Mouse (Mus musculus): ENCODE measurements around the gene Spag6. TPM values are rescaled to one million over a fixed set of nuclear protein-coding genes. Genes with fewer than 3 reads are reported as not detected.

Spag6 gene
- polyA plus RNA-seq, 1 experiment from 2014 or later = 0.24 TPM

DNA sequence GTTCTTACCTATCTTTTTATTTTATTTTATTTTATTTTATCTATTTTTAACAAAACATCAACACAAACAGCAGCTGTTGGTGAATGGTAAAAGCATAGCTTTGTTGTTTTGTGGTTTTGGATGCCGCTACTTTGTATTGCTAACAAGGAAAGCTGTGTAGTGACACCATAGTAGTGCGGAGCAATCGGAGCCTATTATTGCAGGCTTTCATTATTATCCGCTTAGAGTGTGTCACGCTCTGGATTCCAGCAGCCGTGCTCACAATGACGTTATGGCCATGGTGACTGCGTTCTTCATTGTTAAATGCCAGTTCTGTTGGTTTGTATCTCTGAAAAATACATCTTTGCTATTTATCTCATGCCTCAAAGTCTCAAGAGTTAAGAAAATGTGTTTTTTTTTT lies 103.9 kb downstream of the Spag6 start:
- WGBS = 8% methylated on average over 8 of the region's 8 CpGs

DNA sequence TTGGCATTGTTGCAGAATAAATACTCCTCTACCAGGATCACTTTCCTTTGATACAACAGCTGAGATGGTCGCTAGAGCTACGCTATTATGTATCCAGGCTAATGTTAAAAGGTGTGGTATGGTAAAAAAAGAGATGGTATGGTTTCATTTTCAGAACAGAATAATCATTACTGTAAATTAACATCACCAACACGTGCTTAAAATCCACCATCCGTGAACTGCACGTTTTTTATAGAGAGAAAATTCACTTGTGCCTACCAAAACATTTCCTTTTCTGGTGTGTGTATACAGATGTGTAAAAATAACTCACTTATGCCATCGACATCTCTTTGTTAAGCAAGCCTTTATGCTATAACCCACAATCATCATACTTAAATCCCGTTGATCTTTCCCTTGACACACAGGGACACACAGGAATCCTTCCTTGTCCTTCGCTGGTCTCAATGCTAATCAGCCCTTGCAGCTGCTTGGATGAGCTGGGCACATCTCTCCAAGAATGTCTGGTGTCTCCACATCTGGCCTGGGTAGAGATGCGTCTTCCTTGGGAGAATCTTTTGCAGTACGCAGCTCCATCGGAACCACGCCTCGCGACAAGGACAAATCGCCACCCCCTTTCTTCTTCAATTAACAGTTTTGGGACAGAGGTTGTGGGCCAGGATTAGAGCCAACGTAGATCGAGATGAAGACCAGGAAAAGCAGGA lies 105.6 kb downstream of the Spag6 start:
- H3K27me3 ChIP-seq = peaks cover 13% of the 10 kb centered on the region
- H3K4me3 ChIP-seq (replicated peaks) = peak overlapping the region; percentile 42
- no peaks in the 10 kb centered on the region for H3K36me3 ChIP-seq
- H3K4me1 ChIP-seq (replicated peaks) = peaks cover 42% of the 10 kb centered on the region
- ATAC-seq = peak; percentile 44
- peak overlapping the region; percentile 92 for H3K27ac ChIP-seq
- H3K9ac ChIP-seq (replicated peaks) = peak overlapping the region; percentile 66
- WGBS = 7% methylated on average over 17 of the region's 17 CpGs
- H3K4me2 ChIP-seq (replicated peaks) = peak overlapping the region; percentile 66
- H3K9me3 ChIP-seq = no peaks in the 10 kb centered on the region

More for the DNA sequence above, 103.9 kb downstream of the Spag6 start:
- Histone ChIP-seq H3K9ac (replicated peaks) (no peak overlapping the region), H3K27me3 (peaks cover 13% of the 10 kb centered on the region), H3K27ac (0 out of 2 replicates have a peak overlapping the region, but pooled peaks have one; percentile 12), H3K4me1 (replicated peaks) (peaks cover 42% of the 10 kb centered on the region), H3K9me3 (no peaks in the 10 kb centered on the region), H3K4me2 (replicated peaks) (peak overlapping the region; percentile 29), H3K36me3 (no peaks in the 10 kb centered on the region), H3K4me3 (replicated peaks) (no peak overlapping the region)
- ATAC-seq = no peak

Other genes with a start within 250 kb of the Spag6 start
- 189 and 191 TPM in 2 replicates for gene Commd3, start 21.6 kb upstream of the Spag6 start, polyA plus RNA-seq (2015; fragmentation: Nextera tagmentation; extraction: Ambion mirVana)
- gene Bmi1, start 17.0 kb upstream of the Spag6 start, polyA plus RNA-seq (2015; fragmentation: Nextera tagmentation; extraction: Ambion mirVana) = 33.9 and 34.2 TPM in 2 replicates